8 mouse cellular contexts compared by ENCODE assay signal in the genomic region with DNA sequence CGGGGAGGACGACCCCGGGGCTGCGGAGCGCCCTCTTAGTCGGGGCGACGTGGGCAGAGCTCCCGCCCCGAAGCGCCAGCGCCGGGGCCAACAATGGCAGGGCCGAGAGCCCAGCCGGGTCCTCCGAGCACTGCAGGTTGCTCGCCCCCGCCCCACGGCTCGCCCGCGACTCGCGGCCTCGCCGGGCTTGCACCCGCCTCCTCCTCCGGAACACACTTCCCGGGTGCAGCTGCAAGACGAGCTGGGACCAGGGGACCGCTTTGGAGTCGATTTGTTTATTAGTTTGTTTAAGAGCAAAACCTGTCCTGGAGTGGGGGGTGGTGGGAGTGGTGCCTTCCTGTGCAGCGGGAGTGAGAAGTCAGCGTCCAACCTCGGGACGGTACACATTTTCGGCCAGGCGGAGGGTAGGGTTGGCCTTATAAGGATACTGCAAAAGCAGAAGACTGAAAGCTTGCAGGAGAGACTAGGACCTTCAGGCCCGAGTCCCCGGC. TPM values are rescaled to one million over a fixed set of nuclear protein-coding genes. Genes with fewer than 3 reads are reported as not detected.
DNase-seq lines count a peak whose midpoint lies in the region; ATAC-seq and TF ChIP-seq lines count a peak whose summit lies in the region.

No protein-coding gene starts in this region.

- H3K9ac ChIP-seq in forebrain, embryonic 16.5 days (replicated peaks; ENCODE audit: low read depth, low read length) = peak overlapping the region; percentile 99
- peak overlapping the region; percentile 92 for H3K9ac ChIP-seq in lung, embryonic 16.5 days (ENCODE audit: low read length)

- H3K4me2 ChIP-seq in forebrain, embryonic 16.5 days (ENCODE audit: low read length) = peak overlapping the region; percentile 85
- peak overlapping the region; percentile 98 for H3K4me2 ChIP-seq in lung, embryonic 16.5 days (ENCODE audit: low read depth, low read length)

- no peak for TF ChIP-seq CTCF in left cerebral cortex, adult 2 months (IDR thresholded peaks at IDR 0.05)
- no peak for TF ChIP-seq CTCF in bone marrow, adult 2 months (IDR thresholded peaks at IDR 0.05; ENCODE audit: control insufficient read depth, insufficient read depth, low read length)

- WGBS in bone marrow, adult 2 months = under 1% methylated on average over 40 of the region's 40 CpGs
- 0% methylated on average over 40 of the region's 40 CpGs for WGBS in forebrain, embryonic 16.5 days
- WGBS in lung, embryonic 16.5 days = 0% methylated on average over 30 of the region's 40 CpGs

- H3K27me3 ChIP-seq in forebrain, embryonic 16.5 days (replicated peaks; ENCODE audit: control insufficient read depth, insufficient read depth, low read length) = no peaks in the 10 kb centered on the region
- H3K27me3 ChIP-seq in lung, embryonic 16.5 days (ENCODE audit: control insufficient read depth, insufficient read depth, low read depth, low read length) = no peaks in the 10 kb centered on the region

- no peaks in the 10 kb centered on the region; the same call in 1 of the 2 replicates for H3K4me1 ChIP-seq in bone marrow, adult 2 months (ENCODE audit: control insufficient read depth, insufficient read depth, low read length)
- H3K4me1 ChIP-seq in forebrain, embryonic 16.5 days (replicated peaks; ENCODE audit: control insufficient read depth, insufficient read depth, low read length) = peaks cover 39% of the 10 kb centered on the region
- peaks cover 2% of the 10 kb centered on the region for H3K4me1 ChIP-seq in lung, embryonic 16.5 days (replicated peaks; ENCODE audit: control insufficient read depth, insufficient read depth, low read length)

- H3K36me3 ChIP-seq in forebrain, embryonic 16.5 days (ENCODE audit: control insufficient read depth, insufficient read depth) = no peaks in the 10 kb centered on the region
- H3K36me3 ChIP-seq in lung, embryonic 16.5 days (ENCODE audit: control insufficient read depth, insufficient read depth, low read length) = no peaks in the 10 kb centered on the region

- peak overlapping the region; percentile 97 for H3K4me3 ChIP-seq in left cerebral cortex, adult 2 months
- peak overlapping the region; percentile 70 for H3K4me3 ChIP-seq in bone marrow, adult 2 months (replicated peaks; ENCODE audit: control insufficient read depth, low read depth, low read length)
- H3K4me3 ChIP-seq in forebrain, embryonic 16.5 days (replicated peaks; ENCODE audit: low read length) = peak overlapping the region; percentile 92
- H3K4me3 ChIP-seq in lung, embryonic 16.5 days (ENCODE audit: low read length) = peak overlapping the region; percentile 78

- TF ChIP-seq POLR2A in bone marrow, adult 2 months (IDR thresholded peaks at IDR 0.05; ENCODE audit: borderline replicate concordance, control insufficient read depth, low read depth, low read length) = no peak

- H3K9me3 ChIP-seq in forebrain, embryonic 16.5 days (ENCODE audit: control insufficient read depth, low read length) = no peaks in the 10 kb centered on the region
- no peaks in the 10 kb centered on the region for H3K9me3 ChIP-seq in lung, embryonic 16.5 days (ENCODE audit: control insufficient read depth, low read length)

- DNase-seq in left cerebral cortex, adult 2 months (ENCODE audit: extremely low spot score in 1 of 2, low spot score in 2 of 2) = peak in 1 of 2 experiments; percentile 26
- DNase-seq in left cerebral cortex, postnatal 14 days (ENCODE audit: low spot score in 2 of 2) = no peak
- DNase-seq in induced T-regulatory cell, adult 2 months (ENCODE audit: low read depth) = peak; percentile 66
- DNase-seq in retina, embryonic 14.5 days (ENCODE audit: low spot score) = peak; percentile 63

- H3K27ac ChIP-seq in left cerebral cortex, adult 2 months = peak overlapping the region; percentile 94
- peak overlapping the region; percentile 81 for H3K27ac ChIP-seq in bone marrow, adult 2 months (ENCODE audit: control insufficient read depth, insufficient read depth, low read depth, low read length, poor library complexity)
- H3K27ac ChIP-seq in forebrain, embryonic 16.5 days (ENCODE audit: low read length) = peak overlapping the region; percentile 96
- peak overlapping the region; percentile 86 for H3K27ac ChIP-seq in lung, embryonic 16.5 days (ENCODE audit: low read length)

- intact Hi-C loops in left cerebral cortex, adult 2 months (cut with DNase I) = loop anchor here (2.0 to 10.0 kb wide), 3 partner anchors 24 to 318 kb away; a partner anchor contains a TSS
- intact Hi-C loops in left cerebral cortex, postnatal 14 days (cut with DNase I) = loop anchor here (5.0 kb wide), 1 partner anchor 86 kb away; a partner anchor contains a TSS

- ATAC-seq in forebrain, embryonic 16.5 days = peak; percentile 64
- peak; percentile 76 for ATAC-seq in lung, embryonic 16.5 days (ENCODE audit: low read depth)
- ATAC-seq in erythroid progenitor cell, adult 5-6 weeks (replicated peaks; ENCODE audit: low FRiP score, poor library complexity, severe bottlenecking) = no peak

RNA-seq across cellular contexts. Expression of a gene that starts 1.0 kb away (rescaled TPM):
- total RNA-seq in left cerebral cortex, adult 2 months (2021) = 10 to 100 TPM; 13.2 to 17.7 TPM
- 10 to 100 TPM; 17.2 to 18.8 TPM for total RNA-seq in left cerebral cortex, postnatal 14 days (2021)
- 6.6 and 17.9 TPM in 2 replicates for polyA plus RNA-seq in bone marrow, adult 2 months (2011; ENCODE audit: insufficient read depth, insufficient read length, low replicate concordance, missing spikeins)
- 16.0 and 17.9 TPM in 2 replicates for polyA plus RNA-seq in forebrain, embryonic 16.5 days (2015; fragmentation: Nextera tagmentation; extraction: Ambion mirVana)
- 5.3 and 6.2 TPM in 2 replicates for polyA plus RNA-seq in lung, embryonic 16.5 days (2015; fragmentation: Nextera tagmentation; extraction: Ambion mirVana)
- 2.9 and 3.2 TPM in 2 replicates for total RNA-seq in erythroid progenitor cell, adult 5-6 weeks (2015; ENCODE audit: low replicate concordance)
- 0.23 and 0.90 TPM in 2 replicates for total RNA-seq in erythroid progenitor cell, adult 5-6 weeks (2017; ENCODE audit: low replicate concordance)

RNA-seq across cellular contexts. Expression of a gene that starts 16.1 kb away (rescaled TPM):
- 10 to 100 TPM; 79.0 to 85.9 TPM for total RNA-seq in left cerebral cortex, adult 2 months (2021)
- 10 to 100 TPM; 79.1 to 80.6 TPM for total RNA-seq in left cerebral cortex, postnatal 14 days (2021)
- polyA plus RNA-seq in bone marrow, adult 2 months (2011; ENCODE audit: insufficient read depth, insufficient read length, low replicate concordance, missing spikeins) = 33.1 and 66.0 TPM in 2 replicates
- 42.5 and 50.6 TPM in 2 replicates for polyA plus RNA-seq in forebrain, embryonic 16.5 days (2015; fragmentation: Nextera tagmentation; extraction: Ambion mirVana)
- polyA plus RNA-seq in lung, embryonic 16.5 days (2015; fragmentation: Nextera tagmentation; extraction: Ambion mirVana) = 33.3 and 33.4 TPM in 2 replicates
- total RNA-seq in erythroid progenitor cell, adult 5-6 weeks (2015; ENCODE audit: low replicate concordance) = 92.3 and 118 TPM in 2 replicates
- total RNA-seq in erythroid progenitor cell, adult 5-6 weeks (2017; ENCODE audit: low replicate concordance) = 148 and 163 TPM in 2 replicates

Comparison
In these comparisons a context has a peak if more than half of its experiments do, and no peak if none do; other contexts are left out.
1. DNase-seq: peak in induced T-regulatory cell, adult 2 months (single experiment) and retina, embryonic 14.5 days (single experiment); none in left cerebral cortex, postnatal 14 days (0 of 2).
2. Peak in every context shown above with its lines, with median percentiles within 50 percentile points of each other: H3K27ac ChIP-seq and H3K4me3 ChIP-seq.